Mouse (Mus musculus) hindbrain, embryonic 16.5 days (tissue): Measurements from ENCODE around the gene Mmp25. TPM values are rescaled to one million over a fixed set of nuclear protein-coding genes. Genes with fewer than 3 reads are reported as not detected.
"Not testable (repeated sequence)": the region's sequence is repeated elsewhere in the genome, so short reads cannot be mapped to it uniquely, and the experiment has no call there.

Experiments
- ATAC-seq: fragments of 200-750 bp; cut with Nextera tagmentation; 2 replicates; pipeline ENCODE4 v1.8.0; 2017; ENCODE audit warnings: moderate TSS enrichment, moderate library complexity
- H3K27ac ChIP-seq: fragments of 300-500 bp; sonication (generic); 2 replicates; pipeline ENCODE4 v1.5.1; 2014; ENCODE audit warnings: low read depth, mild to moderate bottlenecking, control low read depth, low read length, moderate library complexity
- H3K27me3 ChIP-seq: fragments of 300-500 bp; sonication (generic); replicated peaks from 2 replicates; pipeline ENCODE4 v1.6.1; 2014; ENCODE audit warnings: low read length; ENCODE audit not compliant: control insufficient read depth, insufficient read depth
- H3K36me3 ChIP-seq: fragments of 300-500 bp; sonication (generic); 2 replicates; pipeline ENCODE4 v1.6.1; 2014; ENCODE audit warnings: mild to moderate bottlenecking, low read length, moderate library complexity, mixed read lengths; ENCODE audit not compliant: control insufficient read depth, insufficient read depth
- H3K4me1 ChIP-seq: fragments of 300-500 bp; sonication (generic); 2 replicates; pipeline ENCODE4 v1.6.1; 2014; ENCODE audit warnings: low read depth, low read length; ENCODE audit not compliant: control insufficient read depth, insufficient read depth
- H3K4me2 ChIP-seq: fragments of 300-500 bp; sonication (generic); 2 replicates; pipeline ENCODE4 v1.6.1; 2014; ENCODE audit warnings: mild to moderate bottlenecking, low read length, control low read depth, moderate library complexity
- H3K4me3 ChIP-seq: fragments of 300-500 bp; sonication (generic); 2 replicates; pipeline ENCODE4 v1.5.1; 2014; ENCODE audit warnings: mild to moderate bottlenecking, low read length, control low read depth, moderate library complexity
- H3K9ac ChIP-seq: fragments of 300-500 bp; sonication (generic); 2 replicates; pipeline ENCODE4 v1.6.1; 2014; ENCODE audit warnings: low read depth, mild to moderate bottlenecking, control low read depth, low read length, moderate library complexity
- H3K9me3 ChIP-seq: fragments of 300-500 bp; sonication (generic); 2 replicates; pipeline ENCODE4 v1.6.1; 2014; ENCODE audit warnings: mild to moderate bottlenecking, low read length, moderate library complexity; ENCODE audit not compliant: control insufficient read depth
- whole genome bisulfite sequencing: fragments of 180-500 bp; shearing (Covaris S2); extraction: QIAGEN DNeasy Blood & Tissue Kit; methylation state at CpG from one replicate; pipeline ENCODE4 v1.1.7; 2014; 5-methylcytosine and 5-hydroxymethylcytosine counted together
- polyA plus RNA-seq: library from polyadenylated mRNA; unstranded; fragments of >200 nt; fragmentation: Nextera tagmentation; extraction: Ambion mirVana; gene quantifications from 2 replicates; pipeline ENCODE4 v1.2.1, GENCODE M21; 2015

Gene Mmp25
- polyA plus RNA-seq, 1 experiment from 2014 or later: 1.5 TPM

- Histone ChIP-seq H3K27ac (peak within 1 kb of the TSS; percentile 52), H3K4me1 (peaks cover 3% of the 10 kb centered on the region; the same call in 1 of the 2 replicates), H3K36me3 (no peaks in the 10 kb centered on the region), H3K4me3 (peak within 1 kb of the TSS; percentile 41), H3K9me3 (no peaks in the 10 kb centered on the region), H3K27me3 (no peaks in the 10 kb centered on the region), H3K9ac (peak within 1 kb of the TSS; percentile 66), H3K4me2 (peak within 1 kb of the TSS; percentile 72)
- ATAC-seq: peak; percentile 93
- 9% methylated on average over 31 of the region's 31 CpGs for WGBS
Observed at GRCm38 (mm10) chr17:23598582-23599552, 46.2 kb downstream of the Mmp25 start, which contains the start of gene Zfp13. Gene Zfp13 (minus strand): TSS chr17:23599487.

GRCm38 (mm10) chr17:23595139-23595538 is 49.9 kb downstream of the Mmp25 start:
- 62% methylated on average over 4 of the region's 4 CpGs for WGBS

GRCm38 (mm10) chr17:23592926-23593300 is 52.2 kb downstream of the Mmp25 start:
- peaks cover 8% of the 10 kb centered on the region for H3K4me1 ChIP-seq
- peak; percentile 82 for ATAC-seq
- peak overlapping the region; percentile 53 for H3K4me3 ChIP-seq
- peak overlapping the region; percentile 82 for H3K27ac ChIP-seq
- 14% methylated on average over 13 of the region's 13 CpGs for WGBS
- H3K27me3 ChIP-seq: no peaks in the 10 kb centered on the region
- no peaks in the 10 kb centered on the region for H3K9me3 ChIP-seq
- no peaks in the 10 kb centered on the region for H3K36me3 ChIP-seq
- H3K9ac ChIP-seq: peak overlapping the region; percentile 73
- H3K4me2 ChIP-seq: peak overlapping the region; percentile 90

More at GRCm38 (mm10) chr17:23595139-23595538, 49.9 kb downstream of the Mmp25 start:
- not testable (repeated sequence) for H3K4me3 ChIP-seq, H3K27ac ChIP-seq, H3K36me3 ChIP-seq, H3K4me2 ChIP-seq, H3K27me3 ChIP-seq, ATAC-seq, H3K9ac ChIP-seq, H3K9me3 ChIP-seq
- peaks cover 11% of the 10 kb centered on the region for H3K4me1 ChIP-seq

DNA sequence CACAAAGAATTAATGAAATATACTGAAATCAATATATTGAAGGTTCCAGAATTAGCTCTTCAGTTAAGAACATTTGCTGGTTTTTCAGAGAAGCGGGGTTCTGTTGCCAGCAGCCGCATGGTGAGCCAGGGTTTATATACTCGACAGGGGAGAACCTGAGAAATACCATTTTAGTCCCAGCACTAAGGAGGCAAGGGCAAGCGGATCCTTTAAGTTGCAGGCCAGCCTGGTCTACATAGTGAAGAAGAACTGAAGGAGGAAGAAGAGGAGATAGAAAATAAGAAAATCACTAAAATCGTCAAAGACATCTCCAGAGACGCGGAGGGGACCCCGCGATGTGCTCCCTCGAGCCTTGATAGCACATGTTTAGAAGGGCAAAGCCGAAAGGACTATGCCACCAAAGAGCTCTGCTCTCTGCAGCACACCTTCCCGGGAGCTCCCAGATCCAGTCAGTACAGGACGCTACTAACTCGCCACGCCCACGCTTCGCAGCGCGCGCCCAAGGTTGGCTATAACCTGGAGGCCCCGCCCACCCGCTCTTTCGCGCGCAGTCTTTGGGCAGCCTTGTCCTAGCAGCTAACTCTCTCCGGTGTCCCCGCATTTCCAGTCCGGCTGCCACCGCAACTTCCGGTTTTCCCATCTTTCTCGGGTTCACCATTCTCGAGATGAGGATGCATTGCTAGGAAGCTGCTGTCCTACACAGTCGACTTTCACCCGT is 52.7 kb downstream of the Mmp25 start:
- Histone ChIP-seq H3K9me3 (no peaks in the 10 kb centered on the region), H3K9ac (peak overlapping the region; percentile 73), H3K27me3 (no peaks in the 10 kb centered on the region), H3K27ac (peak overlapping the region; percentile 82), H3K4me2 (peak overlapping the region; percentile 90), H3K36me3 (no peaks in the 10 kb centered on the region), H3K4me3 (peak overlapping the region; percentile 53), H3K4me1 (peaks cover 8% of the 10 kb centered on the region)
- peak; percentile 99 for ATAC-seq
- WGBS: 7% methylated on average over 34 of the region's 34 CpGs

GRCm38 (mm10) chr17:23587253-23587652 is 57.8 kb downstream of the Mmp25 start:
- Histone ChIP-seq H3K9me3 (no peaks in the 10 kb centered on the region), H3K4me3 (no peak overlapping the region), H3K4me2 (no peak overlapping the region), H3K36me3 (no peaks in the 10 kb centered on the region), H3K4me1 (peaks cover 27% of the 10 kb centered on the region), H3K27ac (no peak overlapping the region), H3K27me3 (no peaks in the 10 kb centered on the region), H3K9ac (no peak overlapping the region)
- WGBS: 61% methylated on average over 2 of the region's 2 CpGs
- no peak for ATAC-seq

GRCm38 (mm10) chr17:23585721-23586491 is 59.2 kb downstream of the Mmp25 start:
- H3K4me1 ChIP-seq: peaks cover 25% of the 10 kb centered on the region
- H3K27me3 ChIP-seq: no peaks in the 10 kb centered on the region
- peak overlapping the region; percentile 52 for H3K27ac ChIP-seq
- WGBS: under 1% methylated on average over 22 of the region's 22 CpGs
- peak overlapping the region; percentile 74 for H3K4me3 ChIP-seq
- peak; percentile 95 for ATAC-seq
- H3K9me3 ChIP-seq: no peaks in the 10 kb centered on the region
- peak overlapping the region; percentile 89 for H3K4me2 ChIP-seq
- H3K36me3 ChIP-seq: no peaks in the 10 kb centered on the region
- H3K9ac ChIP-seq: peak overlapping the region; percentile 80

DNA sequence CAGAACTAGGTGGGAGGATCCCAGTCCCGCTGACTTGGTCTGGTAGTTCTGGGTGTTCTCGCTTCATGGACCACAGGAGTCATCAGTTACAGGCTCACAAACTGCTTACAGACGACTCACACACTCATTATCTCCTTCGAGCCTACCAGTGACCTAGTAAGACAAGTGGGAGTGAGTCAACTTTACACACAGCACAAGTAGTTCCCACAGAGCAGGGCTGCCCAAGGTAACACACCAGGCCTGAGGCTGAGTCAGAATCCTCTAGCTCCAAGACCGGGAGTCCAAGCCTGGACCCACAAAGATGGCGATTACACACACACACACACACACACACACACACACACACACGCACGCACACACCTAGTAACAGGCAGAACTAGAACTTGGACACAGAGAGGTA is 60.3 kb downstream of the Mmp25 start:
- peak overlapping the region; percentile 89 for H3K4me2 ChIP-seq
- H3K4me1 ChIP-seq: peaks cover 25% of the 10 kb centered on the region
- no peak overlapping the region for H3K27ac ChIP-seq
- peaks cover 9% of the 10 kb centered on the region for H3K36me3 ChIP-seq
- H3K9me3 ChIP-seq: no peaks in the 10 kb centered on the region
- peak overlapping the region; percentile 74 for H3K4me3 ChIP-seq
- no peaks in the 10 kb centered on the region for H3K27me3 ChIP-seq
- 91% methylated on average over 8 of the region's 8 CpGs for WGBS
- H3K9ac ChIP-seq: no peak overlapping the region
- no peak for ATAC-seq
